Mouse (Mus musculus): ENCODE measurements around the gene Homer1.
A peak's percentile ranks its signal among the peaks of the same experiment; 100 is the strongest.

The Homer1 gene

DNA sequence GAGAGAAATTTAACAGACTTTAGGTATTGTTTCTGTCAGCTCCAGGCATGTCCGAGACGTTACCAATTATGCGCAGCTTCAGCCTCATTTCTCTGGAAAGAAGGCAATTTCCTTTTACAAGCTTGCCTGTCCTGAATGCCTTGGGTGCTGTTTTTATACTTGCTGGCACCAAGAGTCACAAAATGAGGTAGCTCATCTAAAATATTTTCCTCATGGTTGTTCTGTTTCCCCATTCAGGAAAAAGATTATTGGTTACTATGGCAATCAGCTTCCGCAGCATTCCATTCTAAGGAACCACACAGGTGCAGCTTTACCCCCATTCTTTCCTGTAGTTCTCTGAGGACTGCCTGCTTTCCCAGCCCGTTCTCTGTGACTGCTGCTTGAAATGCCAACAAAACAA, at the start of gene Homer1:
TSS of gene Homer1 (plus strand) at position 320 of the 400 bp plus-strand sequence.
- no peak for DNase-seq (ENCODE audit: low spot score)

DNA sequence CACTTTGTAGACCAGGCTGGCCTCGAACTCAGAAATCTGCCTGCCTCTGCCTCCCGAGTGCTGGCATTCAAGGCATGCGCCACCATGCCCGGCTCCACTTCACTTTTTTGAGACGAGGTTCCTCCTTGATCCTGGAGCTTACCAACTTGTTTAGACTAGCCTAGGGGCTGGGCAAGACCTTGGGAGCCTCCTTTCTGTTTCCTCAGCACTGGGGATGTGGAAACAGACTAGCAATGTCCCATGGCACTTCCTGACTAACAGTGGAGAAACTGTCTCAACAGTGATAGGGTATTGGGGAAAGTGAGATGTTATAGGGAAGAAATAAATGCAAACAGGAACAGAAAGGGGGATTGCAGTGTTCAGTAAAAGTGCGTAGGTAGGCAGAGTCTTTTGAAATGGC, 47.7 kb upstream of the Homer1 start:
- DNase-seq (ENCODE audit: low spot score), result no peak

DNA sequence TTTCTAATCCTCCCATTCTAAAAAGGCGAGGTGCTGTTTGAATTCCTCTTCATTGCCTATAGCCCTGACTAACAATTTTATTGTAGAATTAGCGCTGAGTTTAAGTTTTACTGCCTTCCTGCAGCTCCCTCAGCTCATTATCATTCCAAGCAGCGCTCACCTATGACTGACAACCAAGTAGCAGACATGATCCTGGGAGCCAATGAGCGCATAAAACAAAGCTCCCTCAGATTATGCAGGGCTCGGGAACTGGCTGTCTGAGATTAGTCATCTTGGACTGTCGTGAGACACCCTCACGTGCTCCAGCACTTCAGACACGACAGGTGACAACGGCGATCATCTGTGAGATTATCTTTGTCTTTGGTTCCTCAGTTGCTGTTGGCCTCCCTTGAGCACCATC, 47.3 kb upstream of the Homer1 start:
- DNase-seq (ENCODE audit: low spot score), result no peak

DNA sequence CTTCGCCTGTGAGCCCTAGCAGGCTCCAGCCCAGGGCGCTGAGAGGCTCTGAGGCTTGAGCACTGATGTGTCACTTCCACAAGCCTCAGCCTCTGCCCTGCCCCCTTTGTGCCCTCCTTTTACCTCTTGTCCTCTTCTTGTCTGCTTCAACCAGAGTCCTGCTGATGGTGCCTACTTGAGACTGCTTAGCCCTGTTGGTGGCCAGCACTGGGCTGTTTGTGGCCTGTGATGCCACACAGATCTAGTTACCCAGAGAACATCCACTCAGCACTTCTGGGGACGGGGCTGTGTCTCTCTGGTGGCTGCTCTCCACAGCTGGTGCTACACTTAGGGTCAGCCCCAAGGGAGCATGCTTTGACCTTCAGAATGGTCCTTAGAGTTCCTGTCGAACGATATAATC, 46.5 kb upstream of the Homer1 start:
- DNase-seq (ENCODE audit: low spot score), result no peak

- no peak for DNase-seq (ENCODE audit: low spot score)
Measured at GRCm38 (mm10) chr13:93267151-93267550, 32.3 kb upstream of the Homer1 start.

DNA sequence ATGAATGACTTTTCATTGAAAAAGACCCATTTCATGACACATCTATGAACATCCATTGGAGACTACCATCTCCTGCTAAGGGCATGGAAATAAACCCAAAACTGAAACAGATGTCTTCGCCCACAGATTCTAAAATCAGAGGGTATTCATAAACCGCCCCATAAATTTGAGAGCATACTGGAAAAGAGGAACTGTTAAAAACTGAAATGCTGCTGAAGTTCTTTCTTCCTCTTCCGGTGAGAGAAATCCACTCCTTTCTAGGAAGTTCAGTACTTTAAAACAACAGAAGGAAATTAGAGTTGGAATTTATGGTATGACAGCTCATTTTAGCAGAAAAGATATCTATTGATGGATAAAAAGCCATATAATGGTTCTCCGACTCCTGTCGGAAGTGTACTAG, 1.1 kb downstream of the Homer1 start:
- no peak for DNase-seq (ENCODE audit: low spot score)

- no peak for DNase-seq (ENCODE audit: low spot score)
Measured at GRCm38 (mm10) chr13:93301060-93301459, 1.6 kb downstream of the Homer1 start.

GRCm38 (mm10) chr13:93302846-93303562, 3.6 kb downstream of the Homer1 start:
- DNase-seq (ENCODE audit: low spot score), result no peak

DNA sequence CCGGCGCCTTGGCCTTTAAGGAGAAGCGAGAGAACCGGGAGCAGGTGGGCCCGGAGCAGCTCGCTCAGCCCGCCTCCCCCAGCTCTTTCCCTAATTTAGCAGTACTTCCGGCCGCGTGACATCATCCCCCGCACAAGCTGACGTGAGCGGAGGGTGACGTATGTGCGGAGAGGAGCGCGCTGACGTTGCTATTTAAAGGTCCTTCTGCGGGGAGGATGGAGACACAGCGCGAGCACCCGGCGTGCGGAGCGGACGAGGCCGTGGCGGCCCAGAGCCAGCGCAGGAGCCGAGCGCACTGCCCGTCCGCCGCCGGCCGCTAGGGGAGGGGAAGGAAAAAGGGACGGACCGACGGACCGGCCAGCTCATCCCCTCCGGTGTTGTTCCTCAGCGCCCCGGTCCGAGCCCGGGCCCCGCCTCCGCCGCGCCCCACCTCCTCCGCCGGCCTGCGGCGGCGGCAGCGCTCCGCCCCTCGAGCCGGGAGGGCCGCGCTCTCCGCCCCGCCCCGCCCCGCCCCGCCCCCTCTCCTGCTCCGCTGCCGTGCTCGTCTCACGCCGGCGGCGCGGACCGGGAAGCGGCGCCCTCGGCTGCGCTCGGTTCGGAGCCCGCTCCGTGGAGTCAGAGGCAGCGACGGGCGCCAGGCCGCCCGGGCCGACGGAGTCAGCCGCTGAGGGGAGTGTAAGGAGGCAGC, 4.3 kb downstream of the Homer1 start:
- DNase-seq (ENCODE audit: low spot score), result peak; percentile 91

- DNase-seq (ENCODE audit: low spot score), result peak; percentile 37
Measured at GRCm38 (mm10) chr13:93304251-93305001, 5.0 kb downstream of the Homer1 start.

GRCm38 (mm10) chr13:93305149-93305548, 5.7 kb downstream of the Homer1 start:
- DNase-seq (ENCODE audit: low spot score), result no peak

GRCm38 (mm10) chr13:93305636-93306035, 6.2 kb downstream of the Homer1 start:
- no peak for DNase-seq (ENCODE audit: low spot score)

- DNase-seq (ENCODE audit: low spot score), result no peak
Measured at GRCm38 (mm10) chr13:93306545-93306944, 7.1 kb downstream of the Homer1 start.

DNA sequence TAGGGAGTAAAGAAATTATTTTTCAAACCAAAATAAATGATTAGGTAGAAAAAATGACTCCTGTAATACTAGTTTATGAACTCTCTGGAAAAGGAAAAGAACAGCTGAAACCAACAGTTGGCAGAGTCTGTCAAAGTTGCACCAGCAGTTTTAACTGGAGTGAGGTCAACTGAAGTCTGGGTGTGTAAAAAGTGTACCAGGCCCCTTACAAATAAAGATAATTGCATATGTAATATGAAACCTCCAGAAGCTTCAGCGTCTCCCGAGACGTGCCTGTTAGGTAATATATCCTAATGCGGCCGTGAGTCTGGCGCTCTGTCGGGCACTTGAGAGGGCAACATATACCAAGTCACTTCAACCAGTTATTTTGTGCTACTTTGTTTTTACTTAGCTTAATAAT, 8.3 kb downstream of the Homer1 start:
- DNase-seq (ENCODE audit: low spot score), result peak; percentile 22

- DNase-seq (ENCODE audit: low spot score), result no peak
Measured at GRCm38 (mm10) chr13:93309295-93309694, 9.9 kb downstream of the Homer1 start.

GRCm38 (mm10) chr13:93312518-93312917, 13.1 kb downstream of the Homer1 start:
- DNase-seq (ENCODE audit: low spot score), result no peak

DNA sequence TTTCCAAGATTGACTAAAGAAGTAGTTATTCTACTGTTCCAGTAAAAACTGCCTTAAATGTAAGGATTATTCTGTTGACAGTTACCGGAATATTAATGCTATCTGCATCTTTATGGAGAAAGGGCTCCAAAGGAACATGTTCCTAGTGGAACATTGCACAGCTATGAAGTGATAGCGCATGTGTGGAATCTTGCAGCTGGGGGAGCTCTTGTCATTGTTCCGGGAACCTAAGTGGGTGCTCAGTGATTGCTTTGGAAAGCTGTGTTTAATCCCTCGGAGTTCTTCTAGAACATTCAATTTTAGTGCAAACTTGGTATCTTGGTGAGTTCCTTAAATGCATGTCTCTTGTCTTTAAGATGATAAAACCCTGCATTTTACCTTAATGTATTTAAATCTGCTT, 14.9 kb downstream of the Homer1 start:
- no peak for DNase-seq (ENCODE audit: low spot score)

GRCm38 (mm10) chr13:93320089-93320488, 20.7 kb downstream of the Homer1 start:
- DNase-seq (ENCODE audit: low spot score), result no peak

DNA sequence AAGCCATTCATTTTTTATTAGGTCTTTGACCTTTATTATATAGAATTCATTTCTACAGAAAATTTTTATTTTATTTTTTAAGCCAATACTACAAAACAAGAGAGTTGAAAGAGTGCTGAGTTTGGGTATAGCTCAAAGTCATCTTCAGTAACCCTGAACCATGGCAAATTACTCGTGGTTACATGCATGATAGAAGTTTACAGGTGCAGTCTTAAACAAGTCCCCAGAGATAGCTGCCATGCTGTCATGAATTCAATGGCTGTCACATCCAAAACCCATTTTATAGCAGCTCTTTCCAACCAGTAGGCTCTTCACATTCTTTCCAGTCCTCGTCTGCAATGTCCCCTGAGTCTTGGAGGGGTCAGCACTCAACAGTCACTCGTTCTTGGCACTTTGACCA, 26.9 kb downstream of the Homer1 start:
- no peak for DNase-seq (ENCODE audit: low spot score)

DNA sequence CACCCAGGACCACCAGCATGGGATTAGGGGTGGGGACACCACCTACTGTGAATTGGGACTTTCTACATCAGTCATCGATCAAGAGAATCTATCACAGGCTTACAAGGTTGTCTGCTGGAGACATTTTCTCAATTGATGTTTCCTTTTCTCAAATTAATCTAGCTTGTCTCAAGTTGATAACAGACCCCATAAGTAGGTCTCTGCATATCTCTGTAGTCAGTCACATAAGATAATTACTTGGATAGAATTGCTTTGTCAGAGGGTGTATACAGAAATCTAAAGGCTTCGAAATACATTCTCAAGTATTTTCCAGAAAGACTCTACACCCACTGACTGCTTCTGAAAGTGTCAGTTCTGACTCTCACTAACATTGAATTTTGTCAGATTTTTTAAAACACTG, 32.3 kb downstream of the Homer1 start:
- no peak for DNase-seq (ENCODE audit: low spot score)

DNA sequence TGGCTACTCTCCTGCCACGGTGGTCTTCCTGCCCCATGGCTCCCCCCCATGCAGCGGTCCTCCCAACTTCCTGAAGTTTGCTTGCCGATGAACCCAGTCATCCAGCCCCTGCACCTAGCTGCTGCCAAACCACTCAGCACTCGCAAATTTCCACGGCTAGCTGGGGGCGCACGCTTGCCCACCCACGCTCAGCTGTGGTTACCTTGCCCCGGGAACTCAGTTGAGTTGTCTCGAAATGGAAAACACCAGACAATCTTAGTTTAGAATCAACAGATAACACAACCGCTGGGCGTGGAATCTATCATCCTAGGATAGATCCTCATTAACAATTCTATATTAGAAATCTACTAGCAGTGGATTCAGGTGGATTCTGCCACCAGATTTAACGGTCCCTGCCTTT, 33.1 kb downstream of the Homer1 start:
- DNase-seq (ENCODE audit: low spot score), result no peak

- no peak for DNase-seq (ENCODE audit: low spot score)
Measured at GRCm38 (mm10) chr13:93335337-93335736, 35.9 kb downstream of the Homer1 start.

DNA sequence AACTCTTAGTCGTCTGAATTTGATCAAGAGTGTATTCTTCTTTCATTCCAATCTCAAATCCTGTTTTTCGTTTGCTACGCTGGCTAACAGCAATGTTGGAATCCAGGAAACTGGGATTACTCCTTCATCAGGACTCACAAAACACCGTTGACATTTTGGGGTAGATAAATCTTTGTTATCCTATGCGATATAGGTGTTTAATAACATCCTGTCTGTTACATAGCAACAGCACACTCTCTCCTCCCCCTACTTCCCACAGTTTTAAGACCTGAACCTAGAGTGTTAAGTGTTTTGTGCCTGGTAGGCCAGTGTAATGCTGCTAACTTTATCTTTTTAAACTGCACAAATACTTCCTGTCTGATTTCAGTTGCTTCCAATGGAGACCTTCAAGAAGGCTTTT, 39.0 kb downstream of the Homer1 start:
- DNase-seq (ENCODE audit: low spot score), result no peak

Measured in adipocyte (in vitro differentiated cells).